Mouse (Mus musculus) E14TG2a.4 (cell line): ENCODE measurements at regions not wholly inside any gene's neighbourhood (a gene's known extent, or its start where the extent isn't known, plus 50 kb on each side); places are given as distances from the start of the nearest gene placed in this dataset.

ENCODE experiments used
- CTCF ChIP-seq: conservative IDR thresholded peaks from 2 replicates; pipeline ENCODE4 v1.5.1; 2014; ENCODE audit warnings: low read length
- NANOG ChIP-seq: IDR thresholded peaks from 2 replicates; pipeline ENCODE4 v1.6.1; 2014; ENCODE audit warnings: borderline replicate concordance, low read length, mixed read lengths
- POU5F1 ChIP-seq: IDR thresholded peaks from 2 replicates; pipeline ENCODE4 v1.6.1; 2014; ENCODE audit warnings: low read length, borderline replicate concordance

DNA sequence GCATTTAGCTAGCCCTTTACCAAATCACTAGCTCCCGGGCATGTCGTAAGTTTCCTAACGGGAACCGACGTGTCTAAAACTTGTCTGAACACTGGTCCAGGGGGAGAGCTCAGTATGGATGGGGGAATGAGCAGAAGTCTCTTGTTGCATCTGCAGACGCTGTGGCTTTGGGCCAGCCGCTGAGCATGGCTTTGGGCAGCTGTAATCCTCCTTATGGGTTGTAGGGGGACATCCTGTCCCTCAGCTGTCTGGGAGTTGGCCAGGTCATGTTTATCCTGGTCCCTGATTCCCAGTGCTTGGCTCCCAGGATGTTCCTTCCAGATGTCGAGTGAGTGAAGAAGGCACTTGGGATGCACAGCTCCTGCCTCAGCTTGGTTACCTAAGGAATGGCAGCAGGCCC, 71.4 kb upstream of the Stx16 start:
- TF ChIP-seq CTCF (no peak), NANOG (no peak), POU5F1 (no peak)
